Mouse (Mus musculus) ES-CJ7 (cell line): Measurements from ENCODE around the gene Magi2.

Experiments
- DNase-seq: peaks from one replicate; pipeline ENCODE4 v3.0.0; 2011; ENCODE audit warnings: low read depth, low spot score

Magi2 gene

GRCm38 (mm10) chr5:20359021-20359420, 1132.2 kb downstream of the Magi2 start:
- DNase-seq: no peak

DNA sequence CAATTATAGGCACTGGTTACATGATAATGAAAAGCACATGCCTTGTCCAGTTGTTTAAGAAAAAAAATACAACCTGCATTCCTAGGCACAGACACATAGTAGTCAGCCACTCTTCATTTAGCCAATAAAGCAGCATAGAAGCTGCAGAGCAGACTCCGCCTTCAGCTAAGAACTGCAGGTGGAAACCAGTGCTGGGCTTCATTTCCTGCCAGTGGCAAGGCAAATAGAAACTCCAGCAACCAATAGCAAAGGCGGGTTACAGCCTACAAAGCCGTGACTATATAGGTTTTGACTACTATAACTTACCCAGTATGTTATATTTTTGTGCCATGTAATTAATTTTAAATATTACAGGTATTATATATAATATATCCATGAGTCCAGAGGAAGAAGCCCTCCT, 1135.3 kb downstream of the Magi2 start:
- DNase-seq: no peak

DNA sequence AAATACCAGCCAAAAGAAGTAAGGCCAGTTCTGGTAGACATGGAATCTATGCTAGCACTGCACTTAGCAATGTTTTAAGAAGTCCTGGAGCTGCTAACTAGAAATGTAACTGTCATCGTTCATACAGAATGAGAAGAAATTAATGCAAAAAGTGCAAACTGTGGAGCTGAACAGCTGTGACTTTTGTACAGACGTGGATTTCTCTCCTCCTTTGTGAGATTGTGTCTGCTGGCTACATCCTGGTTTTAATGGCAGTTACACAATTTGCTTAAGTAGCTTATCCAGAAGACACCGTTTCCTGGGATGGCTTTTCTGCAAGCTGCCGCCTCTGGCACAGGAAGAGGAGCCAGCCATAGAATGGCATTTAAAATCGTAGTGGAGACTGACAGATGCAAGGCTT, 1136.4 kb downstream of the Magi2 start:
- DNase-seq: no peak

DNA sequence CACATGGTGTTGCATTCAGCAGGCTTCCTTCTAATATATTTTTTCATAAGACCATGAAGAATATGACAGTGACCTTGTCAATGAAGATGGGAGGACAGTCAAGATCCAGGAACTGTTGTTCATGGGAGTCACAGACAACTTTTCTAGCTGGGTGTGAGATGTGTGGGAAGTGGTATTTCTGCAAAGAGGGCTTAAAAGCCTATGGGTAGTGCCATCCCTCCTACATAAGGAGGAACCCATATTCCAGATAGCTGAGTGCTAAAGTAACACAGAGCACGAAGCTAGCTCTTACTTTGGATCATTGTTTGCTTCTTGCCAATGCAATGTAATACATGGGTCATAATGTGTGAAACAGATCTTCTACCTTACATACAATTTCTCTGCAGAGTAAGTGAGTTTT, 1146.8 kb downstream of the Magi2 start:
- no peak for DNase-seq

DNA sequence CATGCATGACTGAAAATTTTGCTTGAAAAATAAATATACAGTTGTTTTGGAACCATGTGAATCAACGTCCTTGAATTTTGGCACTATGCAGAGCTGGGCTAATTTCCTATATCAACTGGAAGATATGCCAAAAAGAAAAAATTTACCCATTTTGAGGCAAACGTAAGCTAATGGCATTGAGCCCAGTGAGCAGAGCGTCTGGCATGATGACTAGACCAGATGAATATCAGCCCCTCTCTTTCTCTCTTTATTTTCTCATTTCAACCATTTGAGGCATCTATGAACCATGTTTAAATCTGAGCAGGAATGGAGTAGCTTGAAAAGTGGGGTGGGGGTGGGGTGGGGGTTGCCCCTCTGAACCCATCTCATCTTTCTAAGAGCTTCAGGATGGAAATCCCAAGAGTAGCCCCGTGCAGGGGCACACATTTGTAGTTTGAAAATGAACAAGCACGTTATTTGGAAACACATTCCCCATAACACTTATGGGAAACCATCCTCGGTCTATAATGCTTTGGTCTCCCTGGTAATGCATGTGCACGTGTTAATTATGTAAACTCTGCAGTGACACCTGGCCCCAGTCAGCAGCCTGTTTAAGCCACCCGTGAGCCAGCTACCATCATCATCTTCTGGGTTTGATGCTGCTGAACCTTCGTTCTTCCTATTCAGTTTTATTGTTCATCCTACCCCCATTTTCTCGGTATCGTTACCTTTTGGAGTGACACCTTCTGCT, 1151.4 kb downstream of the Magi2 start:
- no peak for DNase-seq

DNA sequence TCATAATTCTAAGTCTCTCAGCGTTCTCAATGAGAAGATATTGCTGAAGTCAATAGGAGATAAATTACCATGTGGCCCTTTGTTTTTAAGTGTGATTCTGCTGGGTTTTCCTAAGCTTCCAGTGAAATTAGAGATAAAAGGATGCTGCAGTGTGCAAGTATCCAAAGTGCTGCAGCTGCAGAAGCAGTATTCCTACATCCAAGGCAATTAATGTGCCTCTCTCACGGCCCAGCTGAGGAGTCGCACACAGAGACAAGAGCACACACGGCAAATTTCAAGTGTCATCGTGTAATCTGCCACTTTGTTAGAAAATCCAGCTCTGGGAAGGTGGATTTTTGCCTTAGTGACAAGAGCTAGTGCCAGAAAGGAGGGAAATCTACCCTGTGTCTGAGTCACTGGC, 1177.7 kb downstream of the Magi2 start:
- DNase-seq: no peak

DNA sequence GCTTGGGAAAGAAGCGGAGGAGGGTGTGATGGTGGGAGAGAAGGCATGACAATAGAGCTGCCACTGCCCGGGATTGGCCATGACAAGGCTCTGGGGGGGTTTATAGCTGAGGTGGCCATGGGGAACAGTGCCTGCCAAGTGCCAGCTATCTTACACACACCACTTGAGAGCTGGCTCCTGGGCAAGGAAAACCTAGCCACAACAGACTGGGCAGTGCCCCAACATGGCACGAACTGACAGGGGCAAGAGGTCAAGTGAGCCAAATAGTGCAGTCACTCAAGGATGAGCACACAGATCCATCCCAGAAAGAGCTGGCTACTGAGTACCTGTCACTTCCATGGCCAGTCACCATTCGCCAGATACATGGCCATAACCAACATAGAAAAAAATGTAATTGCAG, 1179.8 kb downstream of the Magi2 start:
- DNase-seq: no peak

DNA sequence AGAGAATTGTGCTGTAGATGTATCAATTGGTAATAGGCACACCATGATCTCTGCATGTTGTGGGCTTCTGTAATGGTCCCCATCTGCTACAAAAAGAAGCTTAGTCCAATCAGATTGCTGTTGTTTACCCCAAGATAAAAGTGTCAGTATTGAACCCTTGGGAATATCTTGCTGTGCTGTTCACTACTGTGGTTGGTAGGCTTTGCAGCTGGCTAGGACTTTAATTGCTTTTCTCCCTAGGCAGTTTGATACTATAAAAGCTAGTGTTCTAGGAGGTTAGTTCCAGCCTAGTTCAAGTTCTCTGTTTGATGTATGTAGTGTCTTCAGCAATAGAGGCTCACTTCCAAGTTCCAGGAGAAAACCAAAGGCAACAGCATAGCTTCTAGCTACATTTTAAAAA, 1188.5 kb downstream of the Magi2 start:
- DNase-seq: no peak

DNA sequence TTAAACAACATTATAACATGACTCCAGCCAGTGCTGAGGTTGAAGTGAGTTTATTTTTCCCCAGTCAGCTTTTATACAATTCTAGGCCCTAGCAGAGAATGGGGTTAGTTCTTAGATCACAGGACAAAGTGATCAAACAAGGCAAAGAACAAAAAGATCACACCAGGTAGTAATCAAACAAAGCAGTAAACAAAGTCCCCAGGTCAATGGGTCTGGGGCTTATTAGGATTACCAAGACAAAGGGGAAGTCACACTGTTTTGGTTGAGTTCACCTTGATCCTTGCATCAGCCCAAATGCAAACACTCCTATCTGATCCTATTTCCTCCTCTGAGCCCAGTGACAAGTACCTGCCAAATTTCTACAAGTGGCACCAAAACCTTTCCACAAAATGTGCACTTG, 1190.5 kb downstream of the Magi2 start:
- DNase-seq: peak; percentile 81

DNA sequence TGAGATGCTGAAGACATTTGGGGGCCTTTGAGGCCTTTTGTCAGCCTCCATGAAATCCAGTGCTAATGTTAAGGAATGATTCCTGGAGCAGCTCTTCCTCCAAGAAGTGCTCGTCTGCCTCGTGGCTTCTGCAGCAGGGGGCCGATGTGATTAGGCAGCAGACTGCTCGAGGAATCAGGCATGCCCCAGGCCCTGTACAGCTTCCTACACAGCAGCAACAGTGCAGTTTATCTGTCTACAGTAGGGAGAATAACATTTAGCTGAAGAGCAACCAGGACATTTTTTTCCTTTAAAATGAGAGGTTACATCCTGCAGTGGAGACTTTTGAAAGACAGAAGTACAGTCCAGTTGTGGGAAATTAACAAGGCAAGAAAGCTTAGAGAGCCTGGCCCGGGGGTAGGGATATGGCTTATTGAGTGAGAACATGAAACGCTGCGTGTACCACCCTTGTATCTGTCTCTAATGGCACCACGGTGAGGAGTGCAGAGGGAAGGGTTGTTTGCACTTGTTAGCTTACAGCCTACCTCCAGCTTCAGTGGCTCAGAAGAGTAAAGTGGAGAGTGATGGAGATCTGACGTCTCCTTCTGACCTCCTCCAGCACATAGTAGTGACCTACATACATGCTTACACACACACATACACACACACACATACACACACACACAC, 1205.4 kb downstream of the Magi2 start:
- no peak for DNase-seq

- no peak for DNase-seq
Observed at GRCm38 (mm10) chr5:20446471-20447174, 1219.8 kb downstream of the Magi2 start.

DNA sequence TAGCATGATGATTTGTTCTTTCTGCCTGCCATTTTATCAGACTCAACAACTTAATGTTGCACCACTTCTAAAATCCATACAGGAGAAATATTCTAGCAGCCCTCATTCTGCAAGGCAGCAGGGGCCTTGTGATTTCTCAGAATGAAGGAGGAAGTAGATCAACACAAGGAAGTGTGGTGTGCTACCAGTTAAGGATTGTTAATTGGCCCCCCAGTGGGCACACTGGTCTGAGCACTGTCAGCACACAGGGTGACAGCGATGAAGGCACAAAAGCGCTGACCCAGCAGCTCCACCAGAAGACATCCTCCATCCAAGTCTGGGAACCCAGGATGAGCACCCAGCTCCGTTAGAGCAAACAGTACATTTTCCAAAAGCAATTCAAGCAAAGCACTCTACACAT, 1229.3 kb downstream of the Magi2 start:
- no peak for DNase-seq

GRCm38 (mm10) chr5:20457742-20458510, 1231.1 kb downstream of the Magi2 start:
- DNase-seq: no peak

- no peak for DNase-seq
Observed at GRCm38 (mm10) chr5:20461709-20462108, 1234.9 kb downstream of the Magi2 start.

- no peak for DNase-seq
Observed at GRCm38 (mm10) chr5:20462376-20462775, 1235.5 kb downstream of the Magi2 start.

DNA sequence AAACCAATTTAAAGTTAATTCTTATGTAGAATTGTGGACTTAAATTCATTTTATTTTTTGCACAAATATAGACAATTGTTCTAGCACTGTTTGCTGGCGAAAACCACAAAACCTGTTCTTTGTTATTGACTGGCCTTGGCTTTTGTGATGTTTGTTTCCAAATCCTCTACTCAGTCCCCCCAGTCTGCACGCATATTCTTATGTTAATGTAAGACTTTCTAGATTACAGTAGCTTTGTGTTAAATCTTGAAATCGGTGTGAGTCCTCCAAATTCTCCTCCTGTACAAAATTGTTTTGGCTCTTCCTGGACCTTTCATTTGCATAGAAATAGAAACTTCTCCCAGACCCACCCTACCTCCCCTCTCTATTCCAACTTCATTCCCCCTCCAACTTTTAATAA, 1242.9 kb downstream of the Magi2 start:
- DNase-seq: peak; percentile 63

DNA sequence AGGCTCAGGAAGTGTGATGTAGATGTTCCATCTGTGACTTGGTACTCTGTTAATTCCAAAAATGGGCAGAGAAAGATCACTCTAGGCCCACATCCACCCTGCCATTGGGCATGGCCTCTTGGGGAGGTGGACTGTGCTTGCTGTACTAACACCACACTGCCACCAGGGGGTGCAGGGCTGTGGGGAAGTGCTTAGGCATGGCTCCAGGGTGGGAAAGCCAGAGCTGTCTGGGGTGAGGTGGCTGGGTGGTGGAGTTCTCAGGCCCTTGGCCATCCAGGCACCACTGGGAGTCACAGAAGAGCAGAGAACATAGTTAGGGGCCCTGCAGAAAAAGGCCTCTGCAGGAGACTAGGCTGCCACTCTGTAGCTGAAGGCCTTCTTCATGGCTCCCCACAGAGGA, 1243.6 kb downstream of the Magi2 start:
- peak; percentile 30 for DNase-seq

DNA sequence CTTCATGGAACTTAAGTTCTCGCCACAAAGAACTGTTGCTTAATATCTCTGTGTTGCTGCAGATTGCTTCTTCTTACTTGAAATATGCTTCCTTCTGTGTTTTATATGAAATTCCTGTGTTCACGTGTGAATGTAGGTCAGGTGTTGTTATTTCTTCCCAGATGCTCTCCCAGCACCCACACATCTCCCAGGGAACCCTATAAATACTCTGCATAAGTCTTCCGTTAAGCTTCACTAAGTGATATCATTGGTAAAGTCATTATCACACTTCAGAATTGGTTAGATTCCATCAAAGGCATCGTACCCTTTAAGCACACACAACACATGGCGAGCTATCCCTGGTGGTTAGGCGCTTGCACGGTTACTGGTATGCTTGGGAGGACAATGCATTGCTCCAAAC, 1257.7 kb downstream of the Magi2 start:
- no peak for DNase-seq

- no peak for DNase-seq
Observed at GRCm38 (mm10) chr5:20491911-20492310, 1265.1 kb downstream of the Magi2 start.

GRCm38 (mm10) chr5:20492679-20493078, 1265.8 kb downstream of the Magi2 start:
- DNase-seq: no peak

GRCm38 (mm10) chr5:20494010-20494409, 1267.2 kb downstream of the Magi2 start:
- DNase-seq: no peak

DNA sequence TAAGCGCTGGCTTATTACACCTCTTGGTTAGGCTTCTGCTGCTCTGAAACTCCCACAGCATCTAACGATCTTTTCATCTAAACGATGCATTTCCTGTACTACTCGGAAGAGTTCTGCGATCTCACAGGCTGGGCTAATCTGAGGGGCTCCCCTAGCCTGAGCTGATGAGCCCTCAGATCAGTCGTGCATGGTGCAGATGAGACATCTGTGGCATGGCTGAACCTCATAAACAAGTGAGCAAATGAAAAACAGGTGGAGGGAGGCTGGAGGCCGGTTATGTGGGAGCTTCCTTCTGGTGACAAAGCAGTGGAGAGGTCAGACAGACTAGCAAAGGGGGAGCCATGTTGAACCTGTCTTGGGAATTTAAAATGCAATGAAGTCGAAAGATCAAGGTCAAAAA, 1270.1 kb downstream of the Magi2 start:
- no peak for DNase-seq
